In the genomic region with DNA sequence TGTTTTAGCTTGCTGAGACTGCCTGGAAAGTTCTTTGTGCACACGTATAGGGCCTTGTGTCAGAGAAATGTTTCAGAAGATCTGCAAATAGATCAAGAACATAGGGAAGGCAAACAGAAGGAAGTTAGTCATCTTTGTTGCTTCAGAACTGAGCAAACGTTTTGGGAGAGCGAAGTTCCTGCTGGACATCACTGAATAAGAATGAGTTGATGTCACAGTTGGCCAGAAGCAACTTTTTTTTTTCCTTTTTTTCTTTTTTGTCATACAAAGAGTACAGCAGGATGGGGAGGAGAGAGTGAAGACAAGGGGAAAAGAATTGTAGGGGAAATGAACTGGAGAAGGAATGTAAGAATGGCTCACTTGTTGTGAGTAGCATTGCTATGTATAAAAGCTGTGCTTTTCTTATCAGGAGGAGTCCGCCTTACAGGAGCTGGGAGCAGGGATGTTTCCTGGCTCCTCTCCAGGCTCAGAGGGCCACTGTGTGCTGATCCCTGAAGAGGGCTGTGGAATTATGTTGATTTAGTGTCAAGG, we compare ENCODE assay signal across 10 mouse cellular contexts. TPM values are rescaled to one million over a fixed set of nuclear protein-coding genes. Genes with fewer than 3 reads are reported as not detected.
DNase-seq lines count a peak whose midpoint lies in the region; ATAC-seq and TF ChIP-seq lines count a peak whose summit lies in the region.
"Had no signal": no experiment of that assay in that cellular context is flagged by ENCODE, and none has a peak within 500 bp of the region (broad histone marks: within the 10 kb centered on the region; RNA-seq: fewer than 3 reads in every experiment).

No protein-coding gene starts in this region.

- 0 out of 2 replicates have a peak overlapping the region, but pooled peaks have one; percentile 17 for H3K27ac ChIP-seq in intestine, embryonic 15.5 days
- no peak overlapping the region for H3K27ac ChIP-seq in intestine, postnatal 0 days (ENCODE audit: low read depth, low read length)
- peak overlapping the region; percentile 78 for H3K27ac ChIP-seq in heart, postnatal 0 days (ENCODE audit: low read depth)
- no peak overlapping the region for H3K27ac ChIP-seq in hindbrain, embryonic 10.5 days
- H3K27ac ChIP-seq: forebrain, embryonic 13.5 days had no signal

- H3K27me3 ChIP-seq in intestine, embryonic 15.5 days (replicated peaks), result no peaks in the 10 kb centered on the region
- H3K27me3 ChIP-seq in intestine, postnatal 0 days (replicated peaks; ENCODE audit: control insufficient read depth, insufficient read depth, low read length), result no peaks in the 10 kb centered on the region
- H3K27me3 ChIP-seq in heart, postnatal 0 days (ENCODE audit: control insufficient read depth, insufficient read depth, low read length), result no peaks in the 10 kb centered on the region
- H3K27me3 ChIP-seq in hindbrain, embryonic 10.5 days (ENCODE audit: insufficient read depth, poor library complexity, severe bottlenecking), result no peaks in the 10 kb centered on the region
- H3K27me3 ChIP-seq: forebrain, embryonic 13.5 days had no signal

- TF ChIP-seq EP300 in heart, postnatal 0 days (IDR thresholded peaks at IDR 0.05; ENCODE audit: low read depth), result no peak

- H3K4me1 ChIP-seq in intestine, embryonic 15.5 days (replicated peaks), result peaks cover 8% of the 10 kb centered on the region
- H3K4me1 ChIP-seq in intestine, postnatal 0 days (replicated peaks; ENCODE audit: control insufficient read depth, insufficient read depth, low read length), result no peaks in the 10 kb centered on the region; the same call in 1 of the 2 replicates
- H3K4me1 ChIP-seq in heart, postnatal 0 days (ENCODE audit: control insufficient read depth, insufficient read depth), result peaks cover 25% of the 10 kb centered on the region
- H3K4me1 ChIP-seq in hindbrain, embryonic 10.5 days (replicated peaks), result peaks cover 7% of the 10 kb centered on the region; the same call in 1 of the 2 replicates

- peak; percentile 64 for ATAC-seq in intestine, embryonic 15.5 days
- ATAC-seq in intestine, postnatal 0 days, result no peak
- peak; percentile 87 for ATAC-seq in heart, postnatal 0 days (ENCODE audit: insufficient read depth, low read depth)
- ATAC-seq: forebrain, embryonic 13.5 days had no signal

- 27% methylated on average over 4 of the region's 4 CpGs for WGBS in intestine, embryonic 15.5 days
- WGBS in intestine, postnatal 0 days, result 35% methylated on average over 4 of the region's 4 CpGs
- WGBS in heart, postnatal 0 days, result 21% methylated on average over 4 of the region's 4 CpGs
- 74% methylated on average over 4 of the region's 4 CpGs for WGBS in hindbrain, embryonic 10.5 days

- no peaks in the 10 kb centered on the region for H3K36me3 ChIP-seq in intestine, embryonic 15.5 days
- no peaks in the 10 kb centered on the region for H3K36me3 ChIP-seq in intestine, postnatal 0 days (ENCODE audit: control insufficient read depth, insufficient read depth)
- no peaks in the 10 kb centered on the region for H3K36me3 ChIP-seq in heart, postnatal 0 days (replicated peaks; ENCODE audit: control insufficient read depth, insufficient read depth, low read length)
- H3K36me3 ChIP-seq in hindbrain, embryonic 10.5 days, result no peaks in the 10 kb centered on the region

- H3K4me2 ChIP-seq in intestine, embryonic 15.5 days (replicated peaks), result no peak overlapping the region
- no peak overlapping the region for H3K4me2 ChIP-seq in intestine, postnatal 0 days (replicated peaks; ENCODE audit: low read depth)
- H3K4me2 ChIP-seq in heart, postnatal 0 days (ENCODE audit: low read depth, low read length), result peak overlapping the region; percentile 14; the same call in 1 of the 2 replicates
- H3K4me2 ChIP-seq: forebrain, embryonic 13.5 days had no signal

- H3K9ac ChIP-seq in intestine, embryonic 15.5 days, result no peak overlapping the region
- H3K9ac ChIP-seq in intestine, postnatal 0 days (ENCODE audit: low read depth, low read length), result no peak overlapping the region
- no peak overlapping the region for H3K9ac ChIP-seq in heart, postnatal 0 days (replicated peaks; ENCODE audit: low read depth, low read length)
- H3K9ac ChIP-seq: forebrain, embryonic 13.5 days had no signal

- no peak overlapping the region for H3K4me3 ChIP-seq in intestine, embryonic 15.5 days (replicated peaks)
- no peak overlapping the region for H3K4me3 ChIP-seq in intestine, postnatal 0 days (ENCODE audit: low read depth, low read length)
- no peak overlapping the region for H3K4me3 ChIP-seq in heart, postnatal 0 days (ENCODE audit: low read depth, low read length)
- H3K4me3 ChIP-seq in hindbrain, embryonic 10.5 days, result no peak overlapping the region
- H3K4me3 ChIP-seq: forebrain, embryonic 13.5 days had no signal

- no peak for TF ChIP-seq CTCF in intestine, postnatal 0 days (IDR thresholded peaks at IDR 0.05; ENCODE audit: low read depth)
- no peak for TF ChIP-seq CTCF in heart, postnatal 0 days (IDR thresholded peaks at IDR 0.05; ENCODE audit: low read depth)

- peak; percentile 41 for DNase-seq in adrenal gland, postnatal 10 days
- peak; percentile 88 for DNase-seq in heart, postnatal 0 days (ENCODE audit: low spot score)
- DNase-seq in ovary, postnatal 14 days (ENCODE audit: low spot score), result peak; percentile 29
- DNase-seq in neural tube, embryonic 10.5 days (ENCODE audit: extremely low spot score, low spot score), result no peak
- DNase-seq in hindbrain, embryonic 10.5 days (ENCODE audit: low spot score), result no peak
- DNase-seq in frontal cortex, postnatal 10 days (ENCODE audit: low spot score in 2 of 2), result no peak
- DNase-seq: midbrain, embryonic 14.5 days had no signal

- H3K9me3 ChIP-seq in intestine, embryonic 15.5 days, result no peaks in the 10 kb centered on the region
- H3K9me3 ChIP-seq in intestine, postnatal 0 days (ENCODE audit: control insufficient read depth), result no peaks in the 10 kb centered on the region
- no peaks in the 10 kb centered on the region for H3K9me3 ChIP-seq in heart, postnatal 0 days (replicated peaks; ENCODE audit: control insufficient read depth, low read length)
- H3K9me3 ChIP-seq in hindbrain, embryonic 10.5 days, result no peaks in the 10 kb centered on the region
- H3K9me3 ChIP-seq: forebrain, embryonic 13.5 days had no signal

RNA-seq across cellular contexts. Expression of a gene that starts 31.6 kb away (rescaled TPM):
- 15.4 and 16.8 TPM in 2 replicates for polyA plus RNA-seq in intestine, embryonic 15.5 days (2015; fragmentation: Nextera tagmentation; extraction: Ambion mirVana)
- 13.5 and 15.1 TPM in 2 replicates for polyA plus RNA-seq in intestine, postnatal 0 days (2015; fragmentation: Nextera tagmentation; extraction: Ambion mirVana)
- 10 to 100 TPM; 11.3 to 14.4 TPM for total RNA-seq in adrenal gland, postnatal 10 days (2021)
- 22.6 and 27.9 TPM in 2 replicates for total RNA-seq in heart, postnatal 0 days (2014; rRNA removed; ENCODE audit: low replicate concordance)
- polyA plus RNA-seq in heart, postnatal 0 days (2015; fragmentation: Nextera tagmentation; extraction: Ambion mirVana), result 18.6 and 19.2 TPM in 2 replicates
- polyA plus RNA-seq in hindbrain, embryonic 10.5 days (2016; fragmentation: Nextera tagmentation; extraction: Ambion mirVana), result 20.1 and 28.7 TPM in 2 replicates

RNA-seq across cellular contexts. Expression of a gene that starts 38.7 kb away (rescaled TPM):
- polyA plus RNA-seq in intestine, embryonic 15.5 days (2015; fragmentation: Nextera tagmentation; extraction: Ambion mirVana), result 6.4 and 6.9 TPM in 2 replicates
- 5.8 and 6.5 TPM in 2 replicates for polyA plus RNA-seq in intestine, postnatal 0 days (2015; fragmentation: Nextera tagmentation; extraction: Ambion mirVana)
- 1 to 10 TPM; 5.5 to 6.9 TPM for total RNA-seq in adrenal gland, postnatal 10 days (2021)
- 8.8 and 17.0 TPM in 2 replicates for total RNA-seq in heart, postnatal 0 days (2014; rRNA removed; ENCODE audit: low replicate concordance)
- 7.3 and 7.4 TPM in 2 replicates for polyA plus RNA-seq in heart, postnatal 0 days (2015; fragmentation: Nextera tagmentation; extraction: Ambion mirVana)
- 0.95 and 1.2 TPM in 2 replicates for polyA plus RNA-seq in hindbrain, embryonic 10.5 days (2016; fragmentation: Nextera tagmentation; extraction: Ambion mirVana)

Comparison
In these comparisons a context has a peak if more than half of its experiments do, and no peak if none do; other contexts are left out.
1. H3K27ac ChIP-seq: peak in intestine, embryonic 15.5 days (single experiment) and heart, postnatal 0 days (single experiment); none in intestine, postnatal 0 days (single experiment) and hindbrain, embryonic 10.5 days (single experiment).
2. DNase-seq: peak in adrenal gland, postnatal 10 days (single experiment), heart, postnatal 0 days (single experiment) and ovary, postnatal 14 days (single experiment); none in neural tube, embryonic 10.5 days (single experiment), hindbrain, embryonic 10.5 days (single experiment) and frontal cortex, postnatal 10 days (0 of 2).